Mouse (Mus musculus) gastrocnemius, postnatal 10 days (tissue): Measurements from ENCODE around the gene Ccdc66. TPM values are rescaled to one million over a fixed set of nuclear protein-coding genes. Genes with fewer than 3 reads are reported as not detected.

Source experiments
- DNase-seq: peaks from one replicate; pipeline ENCODE4 v3.0.0; 2021; ENCODE audit warnings: mixed read lengths
- long read RNA-seq, 2 experiments: library from polyadenylated mRNA; stranded (forward); transcript quantifications; one replicate each; pipeline ENCODE4 v2.0.0; 2021
- total RNA-seq, 2 experiments: library from RNA; stranded (reverse); gene quantifications; 2 replicates each; pipeline ENCODE4 v1.2.3; 2021

Ccdc66 gene
- 10 to 100 TPM in 1 of 2 experiments, 1 to 10 TPM in 1; 8.3 to 10.4 TPM for total RNA-seq
- long read RNA-seq, experiment 1, full-length matches to known transcripts: 2 of 4 reads
- long read RNA-seq, experiment 1, partial matches to known transcripts: 0 of 4 reads
- long read RNA-seq, experiment 1, other reads (novel, unspliced or antisense): 2 of 4 reads
- long read RNA-seq, experiment 2, full-length matches to known transcripts: 3 of 5 reads
- long read RNA-seq, experiment 2, partial matches to known transcripts: 0 of 5 reads
- long read RNA-seq, experiment 2, other reads (novel, unspliced or antisense): 2 of 5 reads

- DNase-seq: peak; percentile 97
Observed at GRCm38 (mm10) chr14:27507894-27508643, at the start of gene Ccdc66. Ccdc66 (minus strand) TSS chr14:27508460.

DNA sequence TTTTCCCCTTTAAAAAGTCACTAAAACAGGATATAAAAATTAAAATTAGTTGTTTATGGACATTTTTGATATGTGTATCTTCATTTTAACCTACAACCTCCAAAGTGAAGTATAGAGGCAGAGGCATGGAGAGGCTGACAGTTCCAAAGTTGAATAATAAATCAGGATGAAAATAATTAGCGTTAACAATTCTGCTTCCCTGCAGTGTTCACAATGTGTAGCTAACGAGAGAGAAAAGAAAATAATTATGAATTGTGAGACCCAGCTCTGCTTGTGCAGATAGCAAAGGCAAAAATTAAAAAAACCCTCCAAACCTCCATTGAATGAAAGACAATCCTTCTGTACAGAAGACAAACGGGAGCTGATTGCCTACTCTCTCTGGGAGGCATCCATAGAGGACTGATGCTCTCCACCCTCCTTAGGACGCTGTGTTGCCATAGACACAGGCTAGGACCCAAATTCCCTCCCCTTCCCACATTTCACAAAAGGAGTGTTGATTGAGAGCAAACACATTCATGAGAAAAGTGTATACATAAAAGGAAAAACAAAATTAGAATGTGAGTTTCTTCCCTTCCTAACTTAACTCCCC lies 35.7 kb upstream of the Ccdc66 start:
- no peak for DNase-seq

DNA sequence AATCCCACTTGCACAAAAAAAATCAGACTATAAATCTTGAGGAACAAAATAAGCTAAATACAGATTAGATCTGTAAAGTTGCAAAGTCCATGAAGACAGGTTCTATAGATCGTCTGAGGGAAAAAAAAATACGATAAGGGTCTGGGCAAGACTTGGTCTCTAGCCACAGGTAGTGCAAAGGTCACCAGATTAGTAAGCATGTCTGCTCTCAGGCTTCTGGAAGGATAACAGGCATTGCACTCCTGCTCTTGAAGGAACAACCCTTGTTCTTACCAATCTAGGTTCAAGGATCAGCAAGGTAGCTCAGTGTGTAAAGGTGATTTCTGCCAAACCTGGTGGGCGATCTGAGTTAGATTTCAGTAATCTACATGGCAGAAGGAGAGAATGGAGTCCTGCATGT lies 28.2 kb upstream of the Ccdc66 start:
- no peak for DNase-seq

DNA sequence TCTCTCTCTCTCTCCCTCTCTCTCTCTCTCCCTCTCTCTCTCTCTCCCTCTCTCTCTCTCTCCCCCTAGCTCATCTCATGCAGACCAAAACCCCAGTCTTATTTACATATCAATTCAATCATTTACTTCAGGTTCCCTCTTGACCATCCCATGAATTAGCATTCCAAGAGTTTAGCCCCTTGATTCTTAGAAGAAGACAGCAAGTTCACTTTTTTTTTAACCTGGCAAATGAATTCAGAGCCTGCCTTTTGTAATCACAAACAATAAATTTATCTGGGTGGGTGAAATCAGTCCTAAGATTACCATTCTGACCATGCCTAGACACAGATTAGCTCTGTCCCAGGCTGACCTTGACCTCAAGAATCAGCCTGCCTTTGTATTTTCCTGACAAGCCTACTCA lies 16.3 kb upstream of the Ccdc66 start:
- no peak for DNase-seq

GRCm38 (mm10) chr14:27508644-27509301 lies 513 bp upstream of the Ccdc66 start:
- DNase-seq: no peak

DNA sequence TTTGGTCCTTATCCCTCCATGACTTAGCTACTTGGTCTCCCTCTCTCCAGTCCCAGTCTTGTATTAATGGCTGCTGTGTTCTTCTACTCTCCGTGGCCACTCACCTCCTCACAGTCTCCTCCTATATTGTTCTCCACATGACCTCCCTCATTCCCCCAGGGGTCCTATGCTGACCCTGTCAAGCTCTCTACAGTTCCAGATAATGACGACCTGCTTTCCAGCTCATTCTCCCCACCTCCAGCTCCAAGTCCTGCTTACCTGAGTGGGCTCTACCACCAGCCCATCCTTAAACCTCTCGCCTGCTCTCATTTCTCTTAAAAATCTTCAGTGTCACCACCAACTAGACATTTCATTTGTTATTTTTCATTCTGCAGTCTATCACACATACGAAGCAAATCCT lies 7.2 kb downstream of the Ccdc66 start:
- DNase-seq: no peak

DNA sequence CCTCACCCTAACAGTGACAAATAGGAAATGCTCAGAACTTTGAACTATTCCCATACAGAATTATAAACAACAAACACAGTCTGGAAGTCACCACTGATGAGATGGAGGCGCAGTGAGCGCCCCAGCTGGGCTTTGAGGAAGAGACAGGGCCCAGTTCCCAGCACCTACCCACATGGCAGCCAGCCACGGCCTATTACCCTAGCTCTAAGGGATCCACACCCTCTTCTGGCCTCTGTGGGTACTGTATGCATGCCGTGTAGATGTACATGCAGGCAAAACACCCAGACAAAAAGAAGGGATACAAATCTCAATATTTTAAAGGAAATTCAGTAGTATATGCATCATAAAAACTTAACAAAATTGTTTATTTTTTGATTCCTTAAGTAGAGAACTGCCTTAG lies 14.7 kb downstream of the Ccdc66 start:
- DNase-seq: peak; percentile 10

DNA sequence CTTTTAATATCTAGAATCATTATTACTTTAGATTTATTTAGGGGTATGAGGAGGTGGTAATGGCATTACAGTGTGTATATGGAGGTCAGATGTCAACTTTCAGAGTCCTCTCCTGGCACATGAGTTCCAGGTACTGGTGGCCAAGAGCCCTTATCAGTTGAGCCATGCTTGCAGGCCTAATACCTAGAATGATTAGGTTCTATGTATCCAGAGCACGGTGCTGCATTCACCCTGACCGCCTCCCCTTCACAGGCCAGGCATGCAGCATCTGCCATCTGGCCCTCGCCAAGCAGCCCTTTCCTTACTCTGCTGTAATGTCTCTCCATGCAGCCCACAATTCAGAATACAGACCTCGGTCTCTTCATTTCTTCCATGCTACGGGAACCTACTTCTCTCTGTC lies 16.9 kb downstream of the Ccdc66 start:
- DNase-seq: no peak

DNA sequence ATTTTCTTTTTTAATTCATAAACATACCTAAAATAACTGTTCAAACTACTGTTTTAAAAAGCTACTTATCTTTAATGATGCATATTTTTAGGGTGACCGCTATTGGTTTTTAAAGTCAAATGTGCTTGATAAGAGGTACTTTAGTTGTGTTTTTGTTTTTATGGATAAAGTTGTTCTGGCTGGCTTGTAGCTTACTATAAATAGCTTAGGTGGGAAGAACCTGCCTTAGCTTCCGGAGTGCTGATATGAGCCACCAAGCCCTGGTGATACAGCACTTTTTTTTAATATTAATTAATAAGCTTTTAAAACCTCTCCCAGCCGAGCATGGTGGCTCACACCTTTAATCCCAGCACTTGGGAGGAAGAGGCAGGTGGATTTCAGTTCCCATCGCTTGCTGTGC lies 61.3 kb downstream of the Ccdc66 start:
- DNase-seq: no peak

DNA sequence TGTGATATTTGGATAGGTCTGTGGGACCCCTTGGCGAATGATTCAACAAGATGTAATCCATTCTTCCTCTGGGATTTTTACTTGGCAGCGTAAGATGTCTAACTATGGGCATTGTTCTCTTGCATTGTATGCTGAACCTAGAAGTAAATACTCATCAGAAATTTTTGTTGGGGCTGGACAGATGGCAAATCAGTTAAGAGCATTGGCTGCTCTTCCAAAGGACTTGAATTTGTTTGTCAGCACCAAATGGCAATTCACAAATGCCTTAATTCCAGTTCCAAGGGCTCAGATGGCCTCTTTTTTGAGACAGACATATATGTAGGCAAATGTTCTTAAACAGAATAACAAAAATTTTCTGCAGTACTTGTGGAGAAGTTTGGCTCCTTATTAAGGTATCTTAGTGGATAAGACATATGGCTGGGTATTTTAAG lies 63.4 kb downstream of the Ccdc66 start:
- no peak for DNase-seq

GRCm38 (mm10) chr14:27440921-27441320 lies 67.3 kb downstream of the Ccdc66 start:
- DNase-seq: no peak

- DNase-seq: no peak
Observed at GRCm38 (mm10) chr14:27436826-27437225, 71.4 kb downstream of the Ccdc66 start.

GRCm38 (mm10) chr14:27436116-27436515 lies 72.1 kb downstream of the Ccdc66 start:
- no peak for DNase-seq

- DNase-seq: no peak
Observed at GRCm38 (mm10) chr14:27432064-27432463, 76.2 kb downstream of the Ccdc66 start.

Other genes with a start within 250 kb of the Ccdc66 start
- gene Fam208a, start 79.6 kb downstream of the Ccdc66 start, total RNA-seq: 10 to 100 TPM in 1 of 2 experiments, 1 to 10 TPM in 1; 9.0 to 13.6 TPM
- 1 to 10 TPM; 1.4 to 1.5 TPM for gene Erc2, start 114.0 kb upstream of the Ccdc66 start, total RNA-seq